Mouse (Mus musculus): ENCODE measurements around the gene Hus1b. TPM values are rescaled to one million over a fixed set of nuclear protein-coding genes. Genes with fewer than 3 reads are reported as not detected.

The Hus1b gene
- polyA plus RNA-seq, 1 experiment from 2014 or later, result 0.35 TPM

DNA sequence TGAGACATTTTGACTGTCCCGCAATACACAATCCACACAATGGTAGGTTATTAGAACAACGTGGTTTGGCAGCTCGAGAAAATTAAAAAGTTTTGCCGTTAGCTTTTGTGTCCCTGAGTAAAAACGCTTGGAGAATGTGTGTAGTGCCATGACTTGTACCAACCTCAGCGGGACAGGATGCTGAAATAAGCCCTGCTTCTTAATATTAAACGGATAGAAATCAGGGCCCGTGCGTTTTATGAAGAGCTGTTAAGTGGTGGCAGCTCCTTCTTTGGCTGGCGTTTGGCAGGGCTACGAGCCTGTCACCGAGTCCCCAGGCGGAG, 37.7 kb upstream of the Hus1b start:
- peak overlapping the region; percentile 81 for H3K27ac ChIP-seq (ENCODE audit: low read length)
- H3K4me3 ChIP-seq (ENCODE audit: low read depth, low read length), result peak overlapping the region; percentile 29
- no peaks in the 10 kb centered on the region for H3K36me3 ChIP-seq (ENCODE audit: control insufficient read depth, insufficient read depth, low read length)
- WGBS, result 18% methylated on average over 13 of the region's 13 CpGs
- H3K27me3 ChIP-seq (ENCODE audit: control insufficient read depth, insufficient read depth, low read length), result no peaks in the 10 kb centered on the region
- ATAC-seq (ENCODE audit: insufficient number of reproducible peaks, insufficient read depth, low FRiP score, low read depth), result no peak
- no peaks in the 10 kb centered on the region for H3K9me3 ChIP-seq (ENCODE audit: control insufficient read depth, low read depth, low read length)
- H3K4me1 ChIP-seq (ENCODE audit: control insufficient read depth, insufficient read depth, low read length), result 0 out of 2 replicates have a peak, but pooled peaks cover 9% of the 10 kb centered on the region
- H3K9ac ChIP-seq (replicated peaks; ENCODE audit: low read depth, low read length), result peak overlapping the region; percentile 48
- H3K4me2 ChIP-seq (replicated peaks; ENCODE audit: low read depth, low read length), result peak overlapping the region; percentile 66

DNA sequence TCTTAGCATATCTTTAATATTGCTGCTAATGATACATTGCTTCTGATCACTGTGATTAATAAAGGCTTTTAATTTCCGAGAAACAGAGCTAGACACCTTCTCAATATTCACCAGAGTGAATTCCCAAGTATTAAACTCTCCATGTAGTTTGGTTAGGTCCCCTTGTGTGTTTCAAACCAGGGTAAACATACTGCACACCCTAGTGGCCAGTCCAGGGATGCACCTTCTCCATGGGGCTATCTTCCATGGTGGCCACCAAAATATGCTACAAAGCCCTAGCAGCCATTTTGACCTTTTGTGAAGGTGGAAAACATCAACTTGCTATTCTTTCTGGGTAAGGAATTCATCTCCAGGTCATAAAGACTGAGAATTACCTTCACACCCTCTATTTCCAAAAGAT, 34.1 kb upstream of the Hus1b start:
- H3K27me3 ChIP-seq (ENCODE audit: control insufficient read depth, insufficient read depth, low read length), result no peaks in the 10 kb centered on the region

GRCm38 (mm10) chr13:30978224-30978623, 30.7 kb upstream of the Hus1b start:
- Histone ChIP-seq H3K9ac (replicated peaks; ENCODE audit: low read depth, low read length) (no peak overlapping the region), H3K9me3 (ENCODE audit: control insufficient read depth, low read depth, low read length) (no peaks in the 10 kb centered on the region), H3K27me3 (ENCODE audit: control insufficient read depth, insufficient read depth, low read length) (no peaks in the 10 kb centered on the region), H3K4me1 (ENCODE audit: control insufficient read depth, insufficient read depth, low read length) (peaks cover 5% of the 10 kb centered on the region; the same call in 1 of the 2 replicates), H3K27ac (ENCODE audit: low read length) (no peak overlapping the region), H3K36me3 (ENCODE audit: control insufficient read depth, insufficient read depth, low read length) (no peaks in the 10 kb centered on the region), H3K4me3 (ENCODE audit: low read depth, low read length) (no peak overlapping the region), H3K4me2 (replicated peaks; ENCODE audit: low read depth, low read length) (no peak overlapping the region)
- ATAC-seq (ENCODE audit: insufficient number of reproducible peaks, insufficient read depth, low FRiP score, low read depth), result no peak
- 61% methylated on average over 4 of the region's 4 CpGs for WGBS

More for the DNA sequence above, 34.1 kb upstream of the Hus1b start:
- Histone ChIP-seq H3K36me3 (ENCODE audit: control insufficient read depth, insufficient read depth, low read length) (no peaks in the 10 kb centered on the region), H3K4me3 (ENCODE audit: low read depth, low read length) (no peak overlapping the region), H3K4me2 (replicated peaks; ENCODE audit: low read depth, low read length) (no peak overlapping the region), H3K4me1 (ENCODE audit: control insufficient read depth, insufficient read depth, low read length) (0 out of 2 replicates have a peak, but pooled peaks cover 4% of the 10 kb centered on the region), H3K9ac (replicated peaks; ENCODE audit: low read depth, low read length) (no peak overlapping the region), H3K27ac (ENCODE audit: low read length) (no peak overlapping the region), H3K9me3 (ENCODE audit: control insufficient read depth, low read depth, low read length) (no peaks in the 10 kb centered on the region)
- WGBS, result 80% methylated on average over 1 of the region's 1 CpGs
- ATAC-seq (ENCODE audit: insufficient number of reproducible peaks, insufficient read depth, low FRiP score, low read depth), result no peak

DNA sequence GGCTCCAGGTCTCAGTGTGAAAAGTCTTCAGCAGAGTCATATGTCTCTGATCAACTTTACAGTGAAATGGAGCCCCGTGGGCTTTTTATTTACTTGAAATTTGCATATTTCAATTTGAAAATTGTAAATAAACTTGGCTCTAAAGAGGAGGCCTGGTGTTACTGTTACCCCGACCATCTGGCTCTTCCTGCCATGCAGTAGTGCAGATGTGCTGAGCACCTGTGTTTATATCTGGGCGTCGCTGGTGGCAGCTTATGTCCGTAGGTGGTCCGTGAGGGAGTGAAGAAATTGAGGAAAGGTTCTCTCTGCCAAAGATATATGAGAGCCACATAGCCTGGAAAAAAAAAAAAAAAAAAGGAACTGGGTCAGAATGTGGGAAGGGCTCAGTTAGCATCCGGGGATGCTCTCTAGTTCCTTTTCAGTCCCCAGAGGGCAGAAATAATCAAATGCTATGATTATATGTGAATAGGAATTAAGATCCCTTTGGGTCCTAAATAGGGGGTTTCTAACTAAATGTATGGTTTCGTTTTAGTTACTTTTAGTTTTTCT, 29.1 kb upstream of the Hus1b start:
- no peaks in the 10 kb centered on the region for H3K27me3 ChIP-seq (ENCODE audit: control insufficient read depth, insufficient read depth, low read length)
- H3K27ac ChIP-seq (ENCODE audit: low read length), result no peak overlapping the region
- H3K9me3 ChIP-seq (ENCODE audit: control insufficient read depth, low read depth, low read length), result no peaks in the 10 kb centered on the region
- H3K4me3 ChIP-seq (ENCODE audit: low read depth, low read length), result no peak overlapping the region
- H3K9ac ChIP-seq (replicated peaks; ENCODE audit: low read depth, low read length), result no peak overlapping the region
- WGBS, result 31% methylated on average over 8 of the region's 8 CpGs
- H3K4me2 ChIP-seq (replicated peaks; ENCODE audit: low read depth, low read length), result no peak overlapping the region
- H3K4me1 ChIP-seq (ENCODE audit: control insufficient read depth, insufficient read depth, low read length), result peaks cover 7% of the 10 kb centered on the region; the same call in 1 of the 2 replicates
- H3K36me3 ChIP-seq (ENCODE audit: control insufficient read depth, insufficient read depth, low read length), result no peaks in the 10 kb centered on the region
- no peak for ATAC-seq (ENCODE audit: insufficient number of reproducible peaks, insufficient read depth, low FRiP score, low read depth)

DNA sequence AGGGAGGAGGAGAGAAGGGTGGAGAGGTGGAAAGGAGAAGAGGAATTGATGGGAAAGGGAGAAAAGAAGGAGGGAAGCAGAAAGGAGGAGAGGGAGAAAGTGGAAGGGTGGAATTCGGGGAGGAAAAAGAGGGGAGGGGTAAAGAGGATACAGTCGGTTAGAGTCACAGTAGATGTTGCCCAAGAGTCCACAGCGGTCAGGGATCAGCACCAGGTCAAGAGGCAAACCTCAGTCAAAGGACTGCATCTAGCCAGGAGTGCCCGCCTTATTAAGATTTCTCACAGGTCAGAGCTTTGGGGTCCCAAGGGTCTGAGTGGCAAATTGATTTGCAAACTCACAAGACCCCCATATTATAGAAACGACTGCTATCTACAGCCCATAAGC, 26.7 kb upstream of the Hus1b start:
- ATAC-seq (ENCODE audit: insufficient number of reproducible peaks, insufficient read depth, low FRiP score, low read depth), result peak; percentile 25; the same call in 1 of the 2 replicates
- H3K9me3 ChIP-seq (ENCODE audit: control insufficient read depth, low read depth, low read length), result no peaks in the 10 kb centered on the region
- peaks cover 7% of the 10 kb centered on the region; the same call in 1 of the 2 replicates for H3K4me1 ChIP-seq (ENCODE audit: control insufficient read depth, insufficient read depth, low read length)
- H3K36me3 ChIP-seq (ENCODE audit: control insufficient read depth, insufficient read depth, low read length), result no peaks in the 10 kb centered on the region
- no peaks in the 10 kb centered on the region for H3K27me3 ChIP-seq (ENCODE audit: control insufficient read depth, insufficient read depth, low read length)
- H3K27ac ChIP-seq (ENCODE audit: low read length), result peak overlapping the region; percentile 22; the same call in 1 of the 2 replicates
- WGBS, result 23% methylated on average over 5 of the region's 5 CpGs
- H3K9ac ChIP-seq (replicated peaks; ENCODE audit: low read depth, low read length), result peak overlapping the region; percentile 28; the same call in 1 of the 2 replicates
- peak overlapping the region; percentile 66 for H3K4me2 ChIP-seq (replicated peaks; ENCODE audit: low read depth, low read length)
- peak overlapping the region; percentile 93 for H3K4me3 ChIP-seq (ENCODE audit: low read depth, low read length)

GRCm38 (mm10) chr13:30973501-30974246, 26.1 kb upstream of the Hus1b start, which contains the start of the genes Exoc2 and Gm5447:
Gene Exoc2, minus strand, starts transcription at chr13:30974093.
Gene Gm5447, plus strand, starts transcription at chr13:30974204.
- Histone ChIP-seq H3K4me2 (replicated peaks; ENCODE audit: low read depth, low read length) (peak within 1 kb of the TSS; percentile 66), H3K36me3 (ENCODE audit: control insufficient read depth, insufficient read depth, low read length) (no peaks in the 10 kb centered on the region), H3K4me1 (ENCODE audit: control insufficient read depth, insufficient read depth, low read length) (peaks cover 12% of the 10 kb centered on the region; the same call in 1 of the 2 replicates), H3K4me3 (ENCODE audit: low read depth, low read length) (peak within 1 kb of the TSS; percentile 93), H3K9me3 (ENCODE audit: control insufficient read depth, low read depth, low read length) (no peaks in the 10 kb centered on the region), H3K27ac (ENCODE audit: low read length) (peak within 1 kb of the TSS; percentile 79), H3K9ac (replicated peaks; ENCODE audit: low read depth, low read length) (peak within 1 kb of the TSS; percentile 84), H3K27me3 (ENCODE audit: control insufficient read depth, insufficient read depth, low read length) (no peaks in the 10 kb centered on the region)
- peak; percentile 93 for ATAC-seq (ENCODE audit: insufficient number of reproducible peaks, insufficient read depth, low FRiP score, low read depth)
- under 1% methylated on average over 54 of the region's 54 CpGs for WGBS

- WGBS, result 87% methylated on average over 2 of the region's 2 CpGs
- ATAC-seq (ENCODE audit: insufficient number of reproducible peaks, insufficient read depth, low FRiP score, low read depth), result no peak
- no peaks in the 10 kb centered on the region for H3K36me3 ChIP-seq (ENCODE audit: control insufficient read depth, insufficient read depth, low read length)
- peaks cover 19% of the 10 kb centered on the region for H3K4me1 ChIP-seq (ENCODE audit: control insufficient read depth, insufficient read depth, low read length)
- no peak overlapping the region for H3K27ac ChIP-seq (ENCODE audit: low read length)
- H3K4me2 ChIP-seq (replicated peaks; ENCODE audit: low read depth, low read length), result no peak overlapping the region
- H3K4me3 ChIP-seq (ENCODE audit: low read depth, low read length), result no peak overlapping the region
- H3K27me3 ChIP-seq (ENCODE audit: control insufficient read depth, insufficient read depth, low read length), result no peaks in the 10 kb centered on the region
- H3K9ac ChIP-seq (replicated peaks; ENCODE audit: low read depth, low read length), result no peak overlapping the region
- H3K9me3 ChIP-seq (ENCODE audit: control insufficient read depth, low read depth, low read length), result no peaks in the 10 kb centered on the region
Measured at GRCm38 (mm10) chr13:30972102-30972501, 24.5 kb upstream of the Hus1b start.

DNA sequence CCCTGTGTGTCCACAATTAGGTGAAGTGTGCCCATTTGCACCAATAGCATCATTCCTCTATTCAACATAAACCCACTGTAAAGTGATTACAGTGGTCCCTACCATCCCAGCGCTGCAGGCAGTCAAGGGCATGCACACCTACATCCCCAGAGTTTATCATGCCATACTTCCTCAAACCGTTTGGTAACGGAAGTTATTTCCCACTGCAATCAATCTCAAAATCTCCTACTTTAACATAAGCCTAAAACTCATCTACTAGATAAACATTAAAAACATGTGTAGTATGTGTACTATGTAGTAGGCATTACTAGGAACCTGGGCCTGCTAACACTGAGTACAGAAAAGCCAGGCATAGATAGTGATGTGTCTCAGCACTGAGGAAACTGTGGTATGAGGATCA, 23.5 kb upstream of the Hus1b start:
- H3K9ac ChIP-seq (replicated peaks; ENCODE audit: low read depth, low read length), result no peak overlapping the region
- H3K27ac ChIP-seq (ENCODE audit: low read length), result no peak overlapping the region
- no peak for ATAC-seq (ENCODE audit: insufficient number of reproducible peaks, insufficient read depth, low FRiP score, low read depth)
- WGBS, result 81% methylated on average over 3 of the region's 3 CpGs
- H3K36me3 ChIP-seq (ENCODE audit: control insufficient read depth, insufficient read depth, low read length), result no peaks in the 10 kb centered on the region
- H3K27me3 ChIP-seq (ENCODE audit: control insufficient read depth, insufficient read depth, low read length), result no peaks in the 10 kb centered on the region
- no peak overlapping the region for H3K4me2 ChIP-seq (replicated peaks; ENCODE audit: low read depth, low read length)
- no peak overlapping the region for H3K4me3 ChIP-seq (ENCODE audit: low read depth, low read length)
- no peaks in the 10 kb centered on the region for H3K9me3 ChIP-seq (ENCODE audit: control insufficient read depth, low read depth, low read length)
- peaks cover 24% of the 10 kb centered on the region for H3K4me1 ChIP-seq (ENCODE audit: control insufficient read depth, insufficient read depth, low read length)

Measured in stomach, embryonic 14.5 days (tissue).